Mouse (Mus musculus): ENCODE data around the gene Ube2o.

DNA sequence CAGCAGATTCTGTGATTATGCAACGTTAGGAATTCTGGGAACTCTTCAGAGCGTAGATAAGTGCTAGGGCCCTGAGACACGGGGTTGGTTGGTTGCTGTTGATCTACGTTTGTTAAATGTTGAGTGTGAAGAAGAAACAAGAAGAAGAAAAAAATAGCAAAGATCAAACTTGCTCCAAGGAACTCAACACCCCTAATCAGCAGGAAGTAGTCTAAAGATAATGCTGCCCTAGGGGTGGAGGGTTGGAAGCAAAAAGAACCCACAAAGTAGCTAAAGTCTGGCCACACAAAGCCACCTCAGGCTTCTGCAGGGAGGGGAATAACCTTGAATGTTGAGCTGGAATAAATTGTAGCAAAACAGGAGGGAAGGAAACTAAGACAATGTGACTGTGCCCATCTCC lies 83.9 kb downstream of the Ube2o start:
- TF ChIP-seq CTCF (IDR thresholded peaks at IDR 0.05; ENCODE audit: low read depth, low read length) (no peak), TAL1 (conservative IDR thresholded peaks at IDR 0.05; ENCODE audit: low read depth, low read length) (no peak), POLR2AphosphoS5 (IDR thresholded peaks at IDR 0.05; ENCODE audit: insufficient replicate concordance, low read depth, low read length) (no peak), GATA1 (IDR thresholded peaks at IDR 0.05; ENCODE audit: borderline replicate concordance, low read length) (no peak)

Measured in G1E (cell line).